Mouse (Mus musculus) cerebellum, postnatal 10 days (tissue): ENCODE data around the gene C1s1.
"Not testable (repeated sequence)": the region's sequence is repeated elsewhere in the genome, so short reads cannot be mapped to it uniquely, and the experiment has no call there.

ENCODE experiments used
- DNase-seq, 2 experiments: peaks; one replicate each; pipeline ENCODE4 v3.0.0; 2021; ENCODE audit warnings: mixed read lengths in 2 of 2

C1s1 gene

DNA sequence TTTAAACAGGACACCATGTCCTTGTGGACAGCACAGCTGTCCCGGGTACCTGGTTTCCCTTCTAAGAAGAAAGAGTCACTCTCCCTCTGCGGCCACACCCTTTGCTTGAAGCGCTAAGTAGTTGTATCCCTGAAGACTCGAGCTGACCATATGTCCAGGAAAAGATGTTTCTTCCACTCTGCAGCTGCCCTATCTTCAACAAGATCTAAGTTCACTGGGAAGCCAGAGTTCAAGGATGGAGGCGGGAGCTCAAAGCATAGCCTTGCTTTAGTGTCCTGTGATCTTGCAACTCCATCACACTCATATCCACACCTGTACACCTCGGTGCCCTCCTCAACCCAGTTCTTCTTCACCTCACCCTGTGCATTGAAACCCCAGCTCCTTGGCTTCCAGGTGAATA is 30.2 kb downstream of the C1s1 start:
- DNase-seq, result no peak

DNA sequence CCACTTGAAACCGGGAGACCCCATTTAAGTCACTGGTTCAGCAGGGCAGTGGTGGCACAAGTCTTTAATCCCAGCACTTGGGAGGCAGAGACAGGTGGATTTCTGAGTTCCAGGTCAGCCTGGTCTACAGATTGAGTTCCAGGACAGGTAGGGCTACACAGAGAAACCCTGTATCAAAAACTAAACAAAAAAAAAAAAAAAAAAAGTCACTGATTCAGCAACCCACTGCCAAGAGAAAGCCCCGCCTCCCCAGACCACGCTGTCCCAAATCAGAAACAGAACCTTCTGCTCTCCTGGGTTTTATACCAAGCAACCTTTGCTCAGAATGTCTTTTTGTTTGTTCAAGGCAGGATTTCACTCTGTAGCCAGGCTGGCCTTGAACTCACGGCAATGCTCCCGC is 33.0 kb downstream of the C1s1 start:
- not testable (repeated sequence) for DNase-seq

DNA sequence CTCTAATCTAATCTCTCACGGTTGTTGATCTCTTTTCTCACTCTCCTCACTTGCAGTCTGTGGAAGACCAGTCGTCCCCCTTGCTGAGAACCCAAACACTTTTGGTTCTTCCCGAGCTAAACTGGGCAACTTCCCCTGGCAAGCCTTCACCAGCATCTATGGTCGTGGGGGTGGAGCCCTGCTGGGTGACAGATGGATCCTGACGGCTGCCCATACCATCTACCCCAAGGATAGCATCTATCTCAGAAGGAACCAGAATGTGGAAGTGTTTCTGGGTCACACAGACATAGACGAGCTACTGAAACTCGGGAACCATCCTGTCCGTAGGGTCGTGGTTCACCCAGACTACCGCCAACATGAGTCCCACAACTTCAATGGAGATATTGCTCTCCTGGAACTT is 33.9 kb downstream of the C1s1 start:
- DNase-seq, result peak; percentile 21 to 42

DNA sequence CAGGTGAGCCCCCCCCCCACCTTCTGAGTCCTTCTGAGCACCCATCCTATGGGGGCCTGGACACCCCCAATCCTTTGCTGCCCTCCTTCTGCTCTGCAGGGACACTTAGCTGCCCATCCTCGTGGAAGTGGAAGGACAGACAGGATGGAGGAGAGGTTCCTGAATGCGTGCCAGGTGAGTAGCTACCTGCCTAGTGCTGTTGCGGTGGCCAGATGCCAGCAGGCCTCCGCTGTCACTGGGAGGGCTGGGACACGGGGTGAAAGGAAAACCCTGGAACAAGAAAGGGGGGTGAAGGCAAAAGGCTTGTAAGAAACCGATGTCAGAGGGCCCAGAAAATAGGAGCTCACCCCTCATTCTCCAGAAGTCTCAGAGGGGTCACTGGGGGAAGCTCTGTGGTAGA is 35.2 kb downstream of the C1s1 start:
- peak in 1 of 2 experiments; percentile 17 for DNase-seq

DNA sequence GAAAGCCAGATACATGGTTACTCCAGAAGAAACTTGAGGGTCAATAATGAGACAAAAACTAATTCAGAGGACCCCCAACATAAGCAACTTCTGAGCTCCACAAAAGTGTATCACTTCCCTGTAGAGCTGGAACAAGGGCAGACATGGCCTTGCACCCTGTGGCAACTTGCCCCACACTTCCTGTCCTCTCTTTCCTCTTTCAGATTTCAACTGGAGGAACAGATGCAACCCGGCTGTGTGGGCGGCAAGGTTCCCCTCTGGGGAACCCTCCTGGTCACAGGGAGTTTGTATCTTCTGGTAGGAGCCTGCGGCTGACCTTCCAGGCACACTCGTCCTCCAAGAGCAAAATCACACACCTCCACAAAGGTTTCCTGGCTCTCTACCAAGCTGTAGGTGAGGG is 37.1 kb downstream of the C1s1 start:
- no peak for DNase-seq

DNA sequence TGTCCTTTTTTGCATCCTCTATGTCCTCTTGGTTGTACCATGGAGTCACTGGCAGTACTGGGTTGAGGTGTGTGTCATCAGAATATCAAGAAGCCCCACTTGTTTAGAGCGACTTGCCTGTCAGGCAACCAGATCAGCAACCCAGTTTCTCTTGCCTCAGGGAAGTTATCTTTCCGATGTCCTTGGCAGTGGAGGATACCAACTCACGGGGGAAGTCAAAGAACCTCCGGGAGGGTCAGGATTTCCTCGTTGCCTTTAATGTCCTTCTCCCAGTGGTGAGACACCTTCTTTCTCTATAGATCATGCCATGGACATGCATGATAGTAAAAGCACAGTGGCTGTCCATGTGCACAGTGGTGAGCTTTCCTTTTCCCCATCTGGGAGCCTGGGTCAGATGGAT is 40.1 kb downstream of the C1s1 start:
- DNase-seq, result no peak

DNA sequence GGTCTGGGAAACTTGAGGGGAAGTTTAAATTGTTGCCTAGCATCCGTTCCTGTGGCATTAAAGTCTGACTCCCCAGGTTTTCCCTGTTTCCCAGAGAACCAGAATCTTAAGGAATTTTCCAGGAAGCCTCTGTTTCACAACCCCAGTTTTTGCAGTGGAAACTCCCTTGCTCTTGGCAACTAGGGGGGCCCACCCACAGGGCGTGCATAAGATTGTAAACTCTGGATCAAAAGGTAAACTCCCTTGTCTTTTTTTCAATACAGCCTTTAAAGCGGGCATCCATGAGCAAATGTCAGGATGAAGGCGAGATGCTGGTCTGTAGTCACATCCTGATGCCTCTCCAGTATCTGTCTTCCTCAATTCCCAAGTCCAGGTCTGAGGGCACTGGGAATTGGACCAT is 40.7 kb downstream of the C1s1 start:
- DNase-seq, result no peak

DNA sequence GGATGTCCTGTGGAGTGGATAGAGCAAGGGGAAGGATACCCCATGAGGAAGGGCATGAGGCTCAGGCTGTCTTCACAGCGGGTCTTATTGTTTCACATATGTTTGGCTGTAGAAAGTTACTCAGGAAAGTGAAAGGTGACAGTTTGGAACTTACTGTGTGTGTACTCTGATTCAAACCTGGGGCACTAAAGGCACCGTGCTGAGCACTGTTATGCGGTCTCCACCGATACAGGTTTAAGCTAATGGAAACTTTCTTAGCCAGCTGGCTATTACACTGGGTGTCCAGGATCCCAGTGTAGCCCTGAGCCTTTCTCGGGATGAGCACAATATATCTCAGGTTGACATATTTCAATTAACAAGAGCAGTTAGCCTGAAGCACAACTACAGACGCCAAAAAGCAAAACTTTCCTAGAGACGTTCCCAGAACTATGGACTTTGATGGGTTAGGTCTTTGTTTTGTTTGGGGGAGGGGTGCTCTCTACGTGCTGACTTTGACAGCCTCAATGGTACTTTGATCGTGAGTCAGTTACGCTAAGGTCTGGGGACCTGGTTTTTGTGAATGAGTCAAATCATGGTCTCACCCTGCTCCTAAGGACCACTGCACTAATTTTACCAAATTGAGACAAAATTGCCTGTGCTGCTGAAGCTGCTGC is 42.1 kb downstream of the C1s1 start:
- no peak for DNase-seq

DNA sequence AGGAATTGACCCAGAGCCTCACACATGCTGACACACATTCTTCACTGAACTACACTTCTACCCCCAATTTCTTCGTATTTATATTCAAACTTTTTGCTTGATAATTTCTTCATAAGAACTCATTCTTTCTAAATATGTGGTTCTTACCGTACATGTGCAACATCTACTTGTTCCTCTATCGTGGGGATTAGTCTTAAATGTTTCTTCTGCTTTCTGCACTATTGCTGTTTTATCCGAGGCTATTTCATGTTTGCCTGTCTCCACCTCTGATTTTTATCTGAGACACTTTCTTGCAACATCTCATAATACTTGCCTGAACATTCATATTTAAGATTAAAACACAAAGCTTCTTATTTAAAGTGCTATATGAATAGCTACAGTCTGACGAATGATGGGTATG is 46.1 kb downstream of the C1s1 start:
- DNase-seq, result no peak

DNA sequence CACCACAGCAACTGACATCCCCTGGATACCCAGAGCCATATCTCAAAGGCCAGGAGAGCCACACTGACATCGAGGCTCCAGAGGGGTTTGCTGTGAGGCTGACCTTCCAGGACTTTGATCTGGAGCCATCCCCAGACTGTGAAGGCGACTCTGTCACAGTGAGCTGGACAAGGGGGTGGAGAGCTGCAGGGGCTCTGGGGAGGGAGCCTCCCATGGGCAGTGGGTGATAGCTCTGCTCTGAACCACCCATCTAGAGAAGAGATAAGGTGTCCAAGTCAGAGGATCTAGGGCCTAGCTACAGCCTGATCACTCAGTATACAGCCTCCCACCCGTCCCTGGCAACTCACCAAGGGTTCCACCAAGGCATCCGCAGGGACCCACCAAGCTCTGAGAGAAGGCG is 48.3 kb downstream of the C1s1 start:
- no peak for DNase-seq

DNA sequence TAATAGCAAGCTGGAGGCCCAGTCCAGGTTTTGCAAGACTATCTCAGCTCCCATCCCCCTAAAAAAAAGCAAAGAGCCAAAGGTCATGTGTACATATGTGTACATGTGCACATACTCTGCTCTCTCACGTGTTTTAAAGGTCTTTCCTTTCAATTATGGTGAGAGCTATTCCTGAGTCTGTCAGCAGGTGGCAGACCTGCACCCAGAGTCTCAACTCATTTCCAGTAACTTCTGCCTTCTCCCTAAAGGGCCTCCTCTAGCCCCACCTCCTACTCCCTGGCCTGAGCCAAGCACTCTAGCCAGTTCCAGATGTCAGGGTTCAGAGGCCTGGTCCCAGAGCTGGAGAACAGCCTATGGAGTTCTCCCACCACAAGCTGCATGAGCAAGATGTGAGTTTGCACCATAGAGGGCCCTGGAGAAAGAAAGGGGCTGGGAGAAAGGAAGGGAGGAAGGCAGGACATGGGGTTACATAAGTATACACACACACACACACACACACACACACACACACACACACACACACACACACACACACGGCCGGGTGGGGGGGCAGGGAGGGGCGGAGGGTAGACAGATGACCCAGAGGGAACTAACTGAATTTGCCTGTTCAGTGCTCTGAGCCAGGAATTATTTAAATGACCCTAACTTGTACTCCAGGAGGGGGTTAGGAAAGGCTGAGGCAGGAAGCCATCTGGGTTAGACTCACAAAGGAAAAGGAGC is 49.2 kb downstream of the C1s1 start, which contains the start of gene C1rl:
Gene C1rl (plus strand): TSS at position 272 of the 720 bp plus-strand sequence.
- DNase-seq, result peak; percentile 74 to 75

DNA sequence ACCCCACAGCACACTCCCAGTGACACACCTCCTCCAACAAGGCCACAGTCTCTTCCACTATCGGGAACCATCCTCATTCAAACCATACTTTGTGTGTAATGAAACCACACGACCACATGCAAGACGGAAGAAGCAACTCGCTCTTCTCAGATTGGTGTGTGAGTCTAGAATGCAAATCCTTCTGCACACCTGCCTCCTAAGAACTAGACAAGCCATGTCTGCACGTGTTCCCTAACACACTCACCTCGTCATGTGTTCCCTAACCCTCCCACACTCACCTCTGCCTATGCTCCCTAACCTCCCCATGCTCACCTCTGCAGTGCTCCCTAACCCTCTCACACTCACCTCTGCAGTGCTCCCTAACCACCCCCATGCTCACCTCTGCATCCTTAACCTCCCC is 50.7 kb downstream of the C1s1 start:
- DNase-seq, result no peak

DNA sequence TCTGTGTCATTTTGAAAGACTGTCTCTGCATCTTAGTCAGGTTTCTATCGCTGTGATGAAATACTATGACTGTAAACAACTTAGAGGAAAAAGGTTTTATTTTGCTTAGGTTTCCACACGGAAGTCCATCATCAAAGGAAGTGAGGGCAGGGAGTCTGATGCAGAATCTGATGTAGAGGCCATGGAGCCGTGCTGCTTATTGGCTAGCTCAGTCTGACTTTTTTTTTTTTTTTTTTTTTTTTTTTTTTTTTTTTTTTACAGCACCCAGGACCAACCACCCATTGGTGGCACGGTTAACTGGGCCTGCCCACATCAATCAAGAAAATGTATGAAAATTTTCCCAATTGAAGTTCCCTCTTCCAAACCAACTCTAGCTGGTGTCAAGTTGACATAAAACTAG is 53.2 kb downstream of the C1s1 start:
- no peak for DNase-seq

DNA sequence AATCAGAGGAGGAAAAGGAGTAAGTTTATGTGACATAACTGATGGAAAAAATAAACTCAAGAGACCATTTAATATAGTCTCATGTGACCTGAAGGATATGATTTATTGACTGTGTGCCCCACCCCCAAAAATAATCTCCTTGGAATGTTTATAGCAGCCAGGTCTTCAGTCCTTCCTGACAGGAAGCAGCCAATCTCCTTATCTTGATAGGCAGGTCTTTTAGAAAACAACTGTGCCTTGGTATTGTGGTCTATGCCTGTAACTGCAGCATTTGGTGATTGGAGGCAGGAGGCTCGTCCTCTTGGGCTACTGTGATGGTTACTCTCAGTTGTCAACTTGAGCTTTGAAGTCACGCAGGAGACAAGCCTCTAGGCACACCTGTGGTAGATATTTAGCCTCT is 54.6 kb downstream of the C1s1 start:
- no peak for DNase-seq

DNA sequence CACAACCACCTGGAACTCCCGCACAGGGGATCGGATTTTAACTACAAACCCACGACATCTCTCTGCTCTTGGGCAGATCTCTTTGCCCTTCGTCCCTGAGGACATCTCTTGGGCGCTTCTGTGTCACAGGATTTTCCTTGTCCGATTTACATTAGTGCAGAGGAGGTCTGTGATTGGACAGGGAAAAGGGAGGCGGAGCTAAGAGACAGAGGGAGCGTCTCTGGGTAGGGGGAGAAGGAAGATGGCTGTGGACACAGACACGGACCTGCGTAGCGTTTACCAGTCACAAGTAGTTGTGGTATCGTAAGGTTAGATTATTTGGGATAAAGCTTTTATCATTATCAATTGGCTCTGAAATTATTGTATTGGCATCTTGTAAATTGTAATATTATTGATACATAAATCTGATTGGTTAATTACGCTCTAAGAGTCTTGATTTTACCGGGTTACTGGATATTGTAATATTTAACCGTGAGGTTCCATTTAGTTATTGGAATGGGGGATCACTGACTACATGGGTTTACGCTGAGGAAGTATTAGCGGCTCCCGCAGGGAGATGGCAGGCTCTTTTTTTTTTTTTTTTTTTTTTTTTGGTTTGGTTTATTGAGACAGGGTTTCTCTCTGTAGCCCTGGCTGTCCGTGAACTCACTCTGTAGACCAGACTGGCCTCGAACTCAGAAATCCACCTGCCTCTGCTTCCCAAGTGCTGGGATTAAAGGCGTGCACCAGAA is 56.6 kb downstream of the C1s1 start:
- peak; percentile 50 to 54 for DNase-seq

DNA sequence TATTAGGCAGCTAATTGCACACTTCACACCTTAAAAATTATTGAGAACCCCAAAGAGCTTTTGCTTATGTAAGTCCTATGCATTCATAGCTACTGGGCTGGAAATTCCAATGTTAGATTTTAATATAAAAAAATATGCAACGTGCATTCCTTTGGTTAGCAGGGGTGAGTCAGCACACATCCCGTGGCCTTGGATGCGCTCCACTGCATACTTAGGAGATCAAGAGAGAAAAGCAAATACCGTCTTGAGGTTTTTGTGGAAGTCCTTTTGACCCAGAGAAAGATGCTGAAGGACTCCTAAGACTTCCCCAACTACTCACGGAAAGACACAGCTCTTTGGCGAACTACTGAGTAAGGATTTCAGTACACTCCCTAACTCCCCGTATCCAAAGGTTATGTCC is 57.3 kb downstream of the C1s1 start:
- no peak for DNase-seq

DNA sequence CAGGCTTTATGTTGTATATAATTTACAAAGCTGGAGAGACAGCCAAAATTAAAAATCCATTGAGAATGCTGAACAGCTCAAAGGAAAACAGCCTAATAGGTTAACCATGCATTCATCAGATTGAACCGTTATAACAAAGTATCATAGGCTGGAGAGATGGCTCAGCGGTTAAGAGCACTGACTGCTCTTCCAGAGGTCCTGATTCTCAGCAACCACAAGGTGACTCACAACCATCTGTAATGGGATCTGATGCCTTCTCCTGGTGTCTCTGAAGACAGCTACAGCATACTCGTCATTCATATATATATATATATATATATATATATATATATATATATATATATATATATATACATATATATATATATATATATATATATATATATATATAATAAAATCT is 58.3 kb downstream of the C1s1 start:
- not testable (repeated sequence) for DNase-seq

DNA sequence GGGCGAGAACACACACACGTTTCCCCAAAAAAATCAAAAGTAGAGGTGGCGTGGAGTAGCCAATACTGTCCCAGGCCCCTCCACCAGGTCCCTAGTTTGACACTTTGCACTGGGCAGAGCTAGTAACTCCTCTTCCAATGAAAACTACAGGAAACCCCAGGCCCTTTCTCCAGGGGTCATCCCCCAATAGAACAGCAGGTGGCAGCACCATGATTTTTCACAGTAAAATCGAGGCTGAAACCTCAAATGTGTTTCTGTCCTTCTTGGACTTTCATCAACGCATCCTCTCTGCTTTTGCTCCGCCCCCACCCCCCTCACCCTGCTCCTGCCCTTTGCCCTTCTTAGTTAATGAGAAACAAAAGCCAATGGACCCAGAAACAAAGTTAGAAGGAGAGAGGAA is 60.6 kb downstream of the C1s1 start:
- DNase-seq, result peak; percentile 71 to 78
